Mouse (Mus musculus) thymus, adult 2 months (tissue): ENCODE results near the gene Ppil3.

Source experiments
- CTCF ChIP-seq: fragments of 200-500 bp; IDR thresholded peaks from 2 replicates; pipeline ENCODE4 v1.5.1; 2012; ENCODE audit warnings: mild to moderate bottlenecking, control low read depth, low read length, moderate library complexity, borderline replicate concordance; ENCODE audit not compliant: control insufficient read depth, poor library complexity, insufficient read depth; ENCODE audit errors: extremely low read depth
- POLR2A ChIP-seq: fragments of 200-500 bp; IDR thresholded peaks from 2 replicates; pipeline ENCODE4 v1.6.1; 2012; ENCODE audit warnings: mild to moderate bottlenecking, low read length, control low read depth, moderate library complexity; ENCODE audit not compliant: control insufficient read depth, poor library complexity, insufficient read depth; ENCODE audit errors: extremely low read depth

DNA sequence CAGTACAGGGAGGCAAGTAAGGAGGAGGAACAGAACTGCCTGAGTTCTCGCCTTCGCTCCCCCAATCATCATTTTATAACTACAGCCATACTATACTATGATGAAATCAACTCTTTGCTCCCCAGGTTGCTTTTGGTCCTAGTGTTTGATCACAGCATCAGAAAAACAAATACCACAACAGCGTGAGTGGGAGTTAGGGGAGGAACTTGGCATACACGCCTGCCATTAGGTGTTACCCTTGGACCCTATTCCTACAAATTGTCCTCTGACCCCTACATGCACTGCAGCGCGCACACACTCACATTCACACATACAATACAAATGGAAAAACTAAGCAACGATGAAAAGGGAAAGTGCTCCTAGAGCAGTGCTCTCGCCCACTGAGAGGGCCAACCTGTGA lies 30.4 kb upstream of the Ppil3 start:
- TF ChIP-seq CTCF (no peak), POLR2A (no peak)
